Mouse (Mus musculus): Measurements from ENCODE around the gene Ddx46. TPM values are rescaled to one million over a fixed set of nuclear protein-coding genes. Genes with fewer than 3 reads are reported as not detected.
A peak's percentile ranks its signal among the peaks of the same experiment; 100 is the strongest.
"Not testable (repeated sequence)": the region's sequence is repeated elsewhere in the genome, so short reads cannot be mapped to it uniquely, and the experiment has no call there.

The Ddx46 gene
- polyA plus RNA-seq, 1 experiment from 2014 or later, result 45.6 TPM

DNA sequence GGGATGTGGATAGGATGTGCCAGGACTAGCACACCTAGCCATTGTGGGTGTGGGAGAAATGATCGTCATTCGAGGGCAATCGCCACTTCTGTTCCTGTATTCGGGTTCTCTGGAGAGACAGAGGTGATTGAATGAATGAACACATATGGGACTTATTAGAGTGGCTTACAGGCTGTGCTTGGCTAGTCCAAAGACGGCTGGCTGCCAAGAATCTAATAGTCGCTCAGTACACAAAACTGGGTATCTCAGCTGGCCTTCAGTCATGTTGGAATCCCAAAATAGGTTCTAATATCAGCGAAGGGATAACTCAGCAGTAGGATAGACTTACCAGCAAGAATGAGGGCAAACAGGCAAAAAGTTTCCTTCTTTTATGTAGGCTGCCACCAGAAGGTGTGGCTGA, 22.8 kb upstream of the Ddx46 start:
- Histone ChIP-seq H3K27me3 (ENCODE audit: low read depth, poor library complexity, severe bottlenecking) (no peaks in the 10 kb centered on the region), H3K4me1 (peaks cover 17% of the 10 kb centered on the region), H3K4me3 (no peak overlapping the region), H3K36me3 (peaks cover 46% of the 10 kb centered on the region), H3K27ac (peak overlapping the region; percentile 39; the same call in 1 of the 2 replicates), H3K9me3 (replicated peaks) (no peaks in the 10 kb centered on the region)
- WGBS, result 59% methylated on average over 7 of the region's 7 CpGs
- DNase-seq (ENCODE audit: low spot score), result no peak

DNA sequence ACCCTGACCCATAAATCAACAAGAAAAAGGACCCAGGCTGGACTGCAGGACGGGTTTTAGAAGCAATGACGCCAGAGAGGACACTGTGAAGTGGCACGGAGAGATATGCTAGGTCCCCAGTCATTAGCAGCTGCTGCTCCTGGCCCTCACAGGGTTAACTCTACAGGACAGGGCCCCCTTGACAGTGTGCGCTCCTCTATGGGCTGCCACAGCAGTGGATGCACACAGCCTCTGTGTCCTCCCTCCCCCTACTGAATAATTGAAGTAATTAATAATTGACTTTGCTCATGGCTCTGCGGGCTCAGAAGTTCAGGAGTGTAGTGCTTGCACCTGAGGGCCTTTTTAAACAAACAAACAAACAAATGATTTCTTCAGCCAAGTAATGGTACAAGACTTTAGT, 21.4 kb upstream of the Ddx46 start:
- Histone ChIP-seq H3K9me3 (replicated peaks) (no peaks in the 10 kb centered on the region), H3K27me3 (ENCODE audit: low read depth, poor library complexity, severe bottlenecking) (no peaks in the 10 kb centered on the region), H3K4me1 (peaks cover 17% of the 10 kb centered on the region), H3K27ac (no peak overlapping the region), H3K36me3 (peaks cover 31% of the 10 kb centered on the region), H3K4me3 (no peak overlapping the region)
- 50% methylated on average over 5 of the region's 5 CpGs for WGBS
- DNase-seq (ENCODE audit: low spot score), result no peak

DNA sequence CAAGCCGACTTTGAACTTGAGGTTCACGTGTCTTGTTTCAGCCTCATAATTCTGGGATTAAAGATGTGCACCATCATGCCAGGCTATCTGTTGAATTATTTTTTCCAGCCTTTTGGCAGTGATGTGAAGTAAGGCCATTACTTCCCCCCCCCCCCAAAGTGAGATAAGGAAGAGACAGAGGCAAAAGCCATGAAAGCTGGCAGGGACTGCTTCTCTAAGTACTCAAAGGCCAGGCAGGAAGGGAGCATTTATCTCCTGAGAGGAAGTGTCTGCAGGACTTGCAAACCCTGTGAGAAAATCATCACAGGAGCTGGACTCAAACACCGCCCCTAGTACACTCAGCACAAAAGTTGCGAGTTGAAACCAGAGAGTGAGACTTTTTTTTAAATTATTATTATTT, 15.5 kb upstream of the Ddx46 start:
- Histone ChIP-seq H3K36me3 (peaks cover 4% of the 10 kb centered on the region; the same call in 1 of the 2 replicates), H3K4me1 (peaks cover 16% of the 10 kb centered on the region), H3K4me3 (no peak overlapping the region), H3K27me3 (ENCODE audit: low read depth, poor library complexity, severe bottlenecking) (no peaks in the 10 kb centered on the region), H3K9me3 (replicated peaks) (no peaks in the 10 kb centered on the region), H3K27ac (no peak overlapping the region)
- WGBS, result 91% methylated on average over 4 of the region's 4 CpGs
- no peak for DNase-seq (ENCODE audit: low spot score)

GRCm38 (mm10) chr13:55620275-55620674, 14.6 kb upstream of the Ddx46 start:
- DNase-seq (ENCODE audit: low spot score), result no peak
- H3K9me3 ChIP-seq (replicated peaks), result no peaks in the 10 kb centered on the region
- H3K4me3 ChIP-seq, result no peak overlapping the region
- H3K27me3 ChIP-seq (ENCODE audit: low read depth, poor library complexity, severe bottlenecking), result no peaks in the 10 kb centered on the region
- 80% methylated on average over 2 of the region's 2 CpGs for WGBS
- peaks cover 22% of the 10 kb centered on the region for H3K4me1 ChIP-seq
- peaks cover 9% of the 10 kb centered on the region for H3K36me3 ChIP-seq
- no peak overlapping the region for H3K27ac ChIP-seq

GRCm38 (mm10) chr13:55622156-55622648, 12.6 kb upstream of the Ddx46 start:
- WGBS, result 27% methylated on average over 20 of the region's 20 CpGs

DNA sequence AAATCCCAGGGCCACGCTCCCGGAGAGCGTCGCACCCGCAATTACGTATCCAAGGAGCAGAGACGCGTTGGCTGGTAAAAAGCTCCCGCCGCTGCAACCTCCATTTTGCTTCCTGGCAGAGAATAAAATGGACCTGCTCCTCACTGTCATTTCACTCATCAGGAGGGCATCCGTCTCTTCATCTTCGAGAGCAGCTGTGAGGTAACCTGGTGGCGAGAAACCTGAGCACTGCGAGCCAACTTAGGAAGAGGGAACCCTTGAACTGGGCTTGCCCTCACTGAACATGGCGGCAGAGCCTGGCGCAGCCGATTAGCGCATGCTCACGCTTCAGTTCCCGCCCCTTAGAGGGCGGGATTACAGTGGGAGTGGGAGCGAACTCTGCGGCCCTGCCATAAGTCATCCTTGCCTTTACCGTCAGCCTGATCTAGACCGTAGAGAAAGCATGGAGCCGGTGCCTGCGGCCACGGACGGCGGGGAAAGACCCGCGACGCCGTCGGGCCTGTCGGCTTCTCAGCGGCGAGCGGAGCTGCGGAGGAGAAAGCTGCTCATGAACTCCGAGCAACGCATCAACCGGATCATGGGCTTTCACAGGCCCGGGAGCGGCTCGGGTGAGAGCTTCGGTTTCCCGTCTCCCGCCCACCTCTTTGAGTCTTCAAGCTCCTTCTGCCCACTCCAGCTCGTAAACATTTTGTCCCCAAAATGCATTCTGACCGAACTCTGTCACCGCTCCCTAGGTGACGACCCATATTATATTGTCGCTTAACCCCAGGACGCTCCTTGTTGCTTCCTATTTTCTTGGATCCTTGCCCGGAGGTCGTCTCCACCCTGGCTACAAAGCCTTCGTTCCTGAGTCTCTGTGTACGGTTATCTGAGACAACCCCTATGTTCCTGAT, 11.9 kb upstream of the Ddx46 start, which contains the start of gene Caml:
TSS of gene Caml (plus strand) at position 357 of the 893 bp plus-strand sequence.
- Histone ChIP-seq H3K4me3 (peak within 1 kb of the TSS; percentile 89), H3K36me3 (peaks cover 31% of the 10 kb centered on the region), H3K27ac (peak within 1 kb of the TSS; percentile 94), H3K27me3 (ENCODE audit: low read depth, poor library complexity, severe bottlenecking) (no peaks in the 10 kb centered on the region), H3K9me3 (replicated peaks) (no peaks in the 10 kb centered on the region), H3K4me1 (peaks cover 22% of the 10 kb centered on the region)
- DNase-seq (ENCODE audit: low spot score), result peak; percentile 87
- WGBS, result under 1% methylated on average over 59 of the region's 59 CpGs

More at GRCm38 (mm10) chr13:55622156-55622648, 12.6 kb upstream of the Ddx46 start:
- H3K27me3 ChIP-seq (ENCODE audit: low read depth, poor library complexity, severe bottlenecking); DNase-seq (ENCODE audit: low spot score); H3K9me3 ChIP-seq (replicated peaks): not testable (repeated sequence)
- H3K4me3 ChIP-seq, result peak overlapping the region; percentile 89
- H3K4me1 ChIP-seq, result peaks cover 22% of the 10 kb centered on the region
- H3K36me3 ChIP-seq, result peaks cover 27% of the 10 kb centered on the region
- H3K27ac ChIP-seq, result peak overlapping the region; percentile 94

GRCm38 (mm10) chr13:55635146-55635571, 332 bp downstream of the Ddx46 start:
- Histone ChIP-seq H3K36me3 (peaks cover 72% of the 10 kb centered on the region), H3K4me3 (peak overlapping the region; percentile 100), H3K27me3 (ENCODE audit: low read depth, poor library complexity, severe bottlenecking) (no peaks in the 10 kb centered on the region), H3K4me1 (peaks cover 20% of the 10 kb centered on the region), H3K9me3 (replicated peaks) (no peaks in the 10 kb centered on the region), H3K27ac (peak overlapping the region; percentile 90)
- WGBS, result 1% methylated on average over 40 of the region's 40 CpGs
- DNase-seq (ENCODE audit: low spot score), result no peak

- peaks cover 20% of the 10 kb centered on the region for H3K4me1 ChIP-seq
- no peak overlapping the region for H3K27ac ChIP-seq
- no peaks in the 10 kb centered on the region for H3K27me3 ChIP-seq (ENCODE audit: low read depth, poor library complexity, severe bottlenecking)
- H3K4me3 ChIP-seq, result peak overlapping the region; percentile 100; the same call in 1 of the 2 replicates
- no peak for DNase-seq (ENCODE audit: low spot score)
- 91% methylated on average over 14 of the region's 14 CpGs for whole genome bisulfite sequencing
- H3K36me3 ChIP-seq, result peaks cover 73% of the 10 kb centered on the region
- no peaks in the 10 kb centered on the region for H3K9me3 ChIP-seq (replicated peaks)
These were observed 1.6 kb downstream of the Ddx46 start for GRCm38 (mm10) chr13:55636185-55636983.

DNA sequence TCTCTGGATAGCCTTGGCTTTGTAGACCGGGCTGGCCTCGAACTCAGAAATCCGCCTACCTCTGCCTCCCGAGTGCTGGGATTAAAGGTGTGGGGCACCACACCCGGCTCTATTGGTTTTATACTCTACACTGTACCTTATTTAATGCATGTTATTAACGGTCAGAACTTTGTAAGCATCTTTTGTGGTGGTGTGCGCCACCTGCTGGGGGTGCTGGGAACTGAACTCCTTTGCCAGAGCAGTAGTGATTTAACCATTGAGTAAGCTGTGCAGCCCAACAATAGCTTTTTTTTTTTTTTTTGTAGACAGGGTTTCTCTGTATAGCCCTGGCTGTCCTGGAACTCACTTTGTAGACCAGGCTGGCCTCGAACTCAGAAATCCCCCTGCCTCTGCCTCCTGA, 5.7 kb downstream of the Ddx46 start:
- not testable (repeated sequence) for H3K9me3 ChIP-seq (replicated peaks); H3K27ac ChIP-seq; H3K4me3 ChIP-seq; H3K4me1 ChIP-seq; H3K27me3 ChIP-seq (ENCODE audit: low read depth, poor library complexity, severe bottlenecking)
- WGBS, result 67% methylated on average over 8 of the region's 8 CpGs
- H3K36me3 ChIP-seq, result peaks cover 77% of the 10 kb centered on the region
- peak; percentile 86 for DNase-seq (ENCODE audit: low spot score)

DNA sequence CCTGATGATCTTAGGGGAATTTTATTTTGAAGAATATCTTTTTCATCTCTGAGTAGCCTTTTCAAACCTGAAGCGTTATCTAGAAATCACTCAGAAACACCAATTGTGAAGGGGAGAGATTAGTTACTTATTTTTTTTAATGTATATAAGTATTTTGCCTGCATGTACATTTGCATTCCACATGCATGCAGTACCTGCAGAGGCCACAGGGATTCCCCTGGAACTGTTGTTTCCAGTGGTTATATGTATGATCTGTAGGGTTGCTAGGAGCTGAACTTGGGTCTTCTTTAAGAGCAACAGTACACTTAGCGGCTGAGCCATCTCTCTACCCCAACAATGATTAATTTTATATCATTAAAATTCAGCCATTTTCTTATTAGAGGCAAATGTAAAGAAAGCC, 9.7 kb downstream of the Ddx46 start:
- 96% methylated on average over 2 of the region's 2 CpGs for WGBS
- H3K36me3 ChIP-seq, result peaks cover 87% of the 10 kb centered on the region
- no peak overlapping the region for H3K27ac ChIP-seq
- no peak overlapping the region for H3K4me3 ChIP-seq
- no peak for DNase-seq (ENCODE audit: low spot score)
- H3K4me1 ChIP-seq, result no peaks in the 10 kb centered on the region
- H3K9me3 ChIP-seq (replicated peaks), result no peaks in the 10 kb centered on the region
- H3K27me3 ChIP-seq (ENCODE audit: low read depth, poor library complexity, severe bottlenecking), result no peaks in the 10 kb centered on the region

DNA sequence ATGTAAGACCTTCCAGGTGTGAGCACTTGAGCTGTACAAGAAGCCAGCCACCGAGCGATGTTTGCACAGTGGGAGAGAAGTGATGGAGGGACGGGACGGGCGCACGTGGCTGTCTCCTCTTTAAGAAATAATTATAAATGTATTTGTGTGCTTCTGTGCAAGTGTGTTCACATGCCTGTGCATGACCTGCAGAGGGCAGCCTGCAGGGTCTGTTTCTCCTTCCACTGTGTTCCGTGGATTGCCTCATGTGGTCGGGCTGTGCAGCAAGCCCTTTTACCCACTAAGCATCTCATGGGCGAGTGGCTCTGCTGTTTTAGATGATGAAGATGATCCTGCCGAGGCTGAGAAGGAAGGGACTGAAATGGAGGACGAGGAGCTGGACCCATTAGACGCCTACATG, 15.3 kb downstream of the Ddx46 start:
- no peaks in the 10 kb centered on the region for H3K27me3 ChIP-seq (ENCODE audit: low read depth, poor library complexity, severe bottlenecking)
- peaks cover 100% of the 10 kb centered on the region for H3K36me3 ChIP-seq
- no peak overlapping the region for H3K4me3 ChIP-seq
- WGBS, result 90% methylated on average over 12 of the region's 12 CpGs
- H3K9me3 ChIP-seq (replicated peaks), result no peaks in the 10 kb centered on the region
- no peak for DNase-seq (ENCODE audit: low spot score)
- H3K27ac ChIP-seq, result no peak overlapping the region
- H3K4me1 ChIP-seq, result no peaks in the 10 kb centered on the region

DNA sequence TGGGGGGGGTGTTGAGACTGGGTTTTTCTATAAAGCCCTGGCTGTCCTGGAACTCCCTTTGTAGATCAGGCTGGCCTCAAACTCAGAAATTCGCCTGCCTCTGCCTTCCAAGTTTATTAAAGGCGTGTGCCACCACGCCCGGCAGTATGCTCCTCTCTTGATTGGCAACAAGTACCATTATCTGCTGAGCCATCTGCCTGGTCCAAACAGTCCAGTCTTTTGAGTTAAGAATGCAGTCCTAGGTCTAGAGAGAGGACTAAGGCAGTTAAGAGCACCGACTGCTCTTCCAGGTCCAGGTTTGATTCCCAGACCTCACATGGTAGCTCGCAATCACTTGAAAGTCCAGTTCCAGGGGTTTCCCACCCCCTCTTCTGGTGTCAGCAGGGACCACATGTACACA, 16.2 kb downstream of the Ddx46 start:
- no peaks in the 10 kb centered on the region for H3K9me3 ChIP-seq (replicated peaks)
- WGBS, result 88% methylated on average over 6 of the region's 6 CpGs
- no peaks in the 10 kb centered on the region for H3K27me3 ChIP-seq (ENCODE audit: low read depth, poor library complexity, severe bottlenecking)
- H3K4me3 ChIP-seq, result no peak overlapping the region
- H3K27ac ChIP-seq, result no peak overlapping the region
- H3K4me1 ChIP-seq, result no peaks in the 10 kb centered on the region
- peaks cover 100% of the 10 kb centered on the region for H3K36me3 ChIP-seq
- DNase-seq (ENCODE audit: low spot score), result no peak

DNA sequence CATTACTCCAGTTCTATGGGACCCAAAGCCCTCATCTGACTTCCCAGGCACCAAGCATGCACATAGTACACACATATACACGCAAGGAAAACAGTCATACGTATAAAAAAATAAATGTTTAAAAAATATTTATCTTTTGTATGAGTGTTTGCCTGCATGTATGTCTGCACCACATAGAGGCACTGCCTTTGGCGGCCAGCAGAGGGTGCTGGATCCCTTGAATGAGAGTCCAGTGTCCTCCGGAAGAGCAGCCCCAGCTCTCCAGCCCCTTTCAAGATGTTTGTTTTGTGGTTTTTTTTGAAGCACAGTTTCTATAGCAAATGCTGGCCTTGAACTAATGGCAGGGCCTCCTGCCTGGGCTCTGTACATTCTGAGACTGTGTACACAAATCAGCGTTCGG, 33.7 kb downstream of the Ddx46 start:
- DNase-seq (ENCODE audit: low spot score), result peak; percentile 62
- Histone ChIP-seq H3K4me3 (no peak overlapping the region), H3K27me3 (ENCODE audit: low read depth, poor library complexity, severe bottlenecking) (no peaks in the 10 kb centered on the region), H3K36me3 (peaks cover 95% of the 10 kb centered on the region), H3K9me3 (replicated peaks) (no peaks in the 10 kb centered on the region), H3K4me1 (no peaks in the 10 kb centered on the region), H3K27ac (no peak overlapping the region)
- WGBS, result 85% methylated on average over 6 of the region's 6 CpGs
